Mouse (Mus musculus) bone marrow macrophage, adult 2 months (primary cell): ENCODE results near the gene Zfp2.

ENCODE experiments used
- CTCF ChIP-seq: IDR thresholded peaks from 2 replicates; pipeline ENCODE4 v1.5.1; 2012; ENCODE audit warnings: low read depth, mild to moderate bottlenecking, low read length, moderate library complexity
- POLR2A ChIP-seq: IDR thresholded peaks from 2 replicates; pipeline ENCODE4 v1.6.1; 2012; ENCODE audit warnings: mild to moderate bottlenecking, low read depth, low read length, borderline replicate concordance

- TF ChIP-seq CTCF (no peak), POLR2A (no peak)
These were observed 36.3 kb upstream of the Zfp2 start for GRCm38 (mm10) chr11:50952290-50952689.
